In the genomic region with DNA sequence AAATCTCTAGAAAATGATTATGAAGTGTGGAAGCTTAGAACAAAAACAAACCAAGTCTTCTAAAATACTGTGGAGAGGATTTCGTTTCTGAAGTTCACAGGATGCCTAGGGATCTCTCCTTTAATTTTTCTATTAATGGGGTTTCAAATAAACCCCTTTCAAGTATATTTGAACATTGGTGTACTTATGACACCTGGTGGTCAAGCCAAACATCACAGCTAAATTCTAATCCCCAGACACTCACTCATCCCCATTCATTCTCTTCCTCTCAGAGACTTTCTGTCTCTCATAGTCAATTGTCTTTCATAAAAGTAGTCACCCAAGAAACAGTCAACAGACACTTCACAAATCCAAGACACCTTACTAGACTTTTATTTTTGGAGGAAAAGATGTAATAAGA, we compare ENCODE assay signal across 9 mouse cellular contexts. TPM values are rescaled to one million over a fixed set of nuclear protein-coding genes. Genes with fewer than 3 reads are reported as not detected.
DNase-seq lines count a peak whose midpoint lies in the region; ATAC-seq and TF ChIP-seq lines count a peak whose summit lies in the region.
"Had no signal": no experiment of that assay in that cellular context is flagged by ENCODE, and none has a peak within 500 bp of the region (broad histone marks: within the 10 kb centered on the region; RNA-seq: fewer than 3 reads in every experiment).

No protein-coding gene starts in this region.

- WGBS in lung, embryonic 14.5 days, result 17% methylated on average over 1 of the region's 1 CpGs

- peak; percentile 59 for TF ChIP-seq CTCF in gastrocnemius, adult 2 months (IDR thresholded peaks at IDR 0.05)
- TF ChIP-seq CTCF in lung, embryonic 14.5 days (IDR thresholded peaks at IDR 0.05; ENCODE audit: low read depth), result peak; percentile 44

- no peaks in the 10 kb centered on the region for H3K4me1 ChIP-seq in lung, embryonic 14.5 days (ENCODE audit: insufficient read depth)

- H3K9me3 ChIP-seq in lung, embryonic 14.5 days (ENCODE audit: low read depth, low read length), result no peaks in the 10 kb centered on the region

- ATAC-seq in lung, embryonic 14.5 days (ENCODE audit: insufficient read depth), result no peak

- H3K27ac ChIP-seq in gastrocnemius, adult 2 months, result no peak overlapping the region
- H3K27ac ChIP-seq in lung, embryonic 14.5 days (ENCODE audit: low read depth), result no peak overlapping the region

- no peak for DNase-seq in gastrocnemius, adult 2 months
- no peak for DNase-seq in gastrocnemius, postnatal 36 days
- DNase-seq in lung, embryonic 14.5 days, result peak; percentile 68
- DNase-seq in lung, adult 18-20 months, result no peak
- peak; percentile 4 for DNase-seq in Muller cell, postnatal 12 days (ENCODE audit: inconsistent ontology term)
- DNase-seq in naive thymus-derived CD4-positive, alpha-beta T cell, adult 2 months (ENCODE audit: low read depth), result peak; percentile 64
- no peak for DNase-seq in cerebellum, postnatal 4 days (ENCODE audit: low spot score in 2 of 2)
- DNase-seq in spleen, postnatal 14 days (ENCODE audit: low spot score in 2 of 2), result no peak

- H3K9ac ChIP-seq in lung, embryonic 14.5 days, result no peak overlapping the region

- H3K4me2 ChIP-seq in lung, embryonic 14.5 days, result no peak overlapping the region

- intact Hi-C loops in gastrocnemius, adult 2 months (cut with DNase I), result loop anchor here (2.0 kb wide), 1 partner anchor 373 kb away; no protein-coding TSS in a partner anchor
- intact Hi-C loops in gastrocnemius, postnatal 36 days (cut with DNase I), result loop anchor here (5.0 kb wide), 1 partner anchor 371 kb away; no protein-coding TSS in a partner anchor

- H3K27me3 ChIP-seq in lung, embryonic 14.5 days (ENCODE audit: insufficient read depth, low read length), result no peaks in the 10 kb centered on the region

- no peaks in the 10 kb centered on the region for H3K36me3 ChIP-seq in lung, embryonic 14.5 days (ENCODE audit: insufficient read depth)

- H3K4me3 ChIP-seq in gastrocnemius, adult 2 months, result no peak overlapping the region
- no peak overlapping the region for H3K4me3 ChIP-seq in lung, embryonic 14.5 days (ENCODE audit: low read depth, low read length)
- H3K4me3 ChIP-seq: myocyte had no signal

RNA-seq across cellular contexts. Expression of a gene that starts 19.6 kb away (rescaled TPM):
- total RNA-seq in gastrocnemius, adult 2 months (2021), result under 1 TPM in 1 of 2 experiments, not detected in 1; 0.31 TPM
- total RNA-seq in gastrocnemius, postnatal 36 days (2021), result under 1 TPM; 0.17 to 0.48 TPM
- polyA plus RNA-seq in lung, embryonic 14.5 days (2014; fragmentation: Nextera tagmentation; extraction: Ambion mirVana), result 0.21 and 0.24 TPM in 2 replicates

Comparison
In these comparisons a context has a peak if more than half of its experiments do, and no peak if none do; other contexts are left out.
1. DNase-seq: peak in lung, embryonic 14.5 days (single experiment), Muller cell, postnatal 12 days (single experiment) and naive thymus-derived CD4-positive, alpha-beta T cell, adult 2 months (single experiment); none in gastrocnemius, adult 2 months (single experiment), gastrocnemius, postnatal 36 days (0 of 2), lung, adult 18-20 months (0 of 2), cerebellum, postnatal 4 days (0 of 2) and spleen, postnatal 14 days (0 of 2).